Mouse (Mus musculus) cerebellum, postnatal 36 days (tissue): ENCODE measurements around the gene Tbkbp1.
A peak's percentile ranks its signal among the peaks of the same experiment; 100 is the strongest.
"Not testable (repeated sequence)": the region's sequence is repeated elsewhere in the genome, so short reads cannot be mapped to it uniquely, and the experiment has no call there.

Experiments used
- DNase-seq, 2 experiments: peaks; one replicate each; pipeline ENCODE4 v3.0.0; 2021 to 2022; ENCODE audit warnings: mixed read lengths in 2 of 2

The Tbkbp1 gene

GRCm38 (mm10) chr11:97151343-97151801 is at the start of gene Tbkbp1:
Gene Tbkbp1, minus strand, starts transcription at chr11:97151495.
- peak; percentile 64 to 69 for DNase-seq

GRCm38 (mm10) chr11:97199519-97199918 is 48.2 kb upstream of the Tbkbp1 start:
- DNase-seq = no peak

GRCm38 (mm10) chr11:97198601-97199000 is 47.3 kb upstream of the Tbkbp1 start:
- DNase-seq = peak; percentile 56 to 64

- DNase-seq = no peak
Measured at GRCm38 (mm10) chr11:97197021-97197420, 45.7 kb upstream of the Tbkbp1 start.

DNA sequence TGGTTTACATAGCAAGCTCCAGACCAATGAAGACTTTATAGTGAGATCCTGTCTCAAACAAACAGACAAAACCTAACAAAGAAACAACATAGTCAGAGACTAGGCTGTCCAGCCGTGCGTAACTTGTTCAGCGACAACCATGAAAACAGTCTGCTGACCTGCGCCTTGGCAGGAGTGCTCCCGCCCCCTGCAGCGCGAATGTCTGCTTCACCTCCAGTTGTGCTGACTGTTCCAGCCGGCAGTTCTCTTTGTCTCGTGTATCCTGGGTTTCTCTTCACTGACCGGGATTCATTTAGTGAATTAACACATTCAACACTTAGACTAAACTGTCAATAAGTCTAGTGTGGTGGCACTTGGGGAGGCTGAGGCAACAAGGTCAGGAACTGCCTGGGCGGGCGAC is 45.2 kb upstream of the Tbkbp1 start:
- no peak for DNase-seq

GRCm38 (mm10) chr11:97192621-97192951 is 41.3 kb upstream of the Tbkbp1 start:
- DNase-seq = no peak

GRCm38 (mm10) chr11:97191915-97192620 is 40.8 kb upstream of the Tbkbp1 start:
- no peak for DNase-seq

DNA sequence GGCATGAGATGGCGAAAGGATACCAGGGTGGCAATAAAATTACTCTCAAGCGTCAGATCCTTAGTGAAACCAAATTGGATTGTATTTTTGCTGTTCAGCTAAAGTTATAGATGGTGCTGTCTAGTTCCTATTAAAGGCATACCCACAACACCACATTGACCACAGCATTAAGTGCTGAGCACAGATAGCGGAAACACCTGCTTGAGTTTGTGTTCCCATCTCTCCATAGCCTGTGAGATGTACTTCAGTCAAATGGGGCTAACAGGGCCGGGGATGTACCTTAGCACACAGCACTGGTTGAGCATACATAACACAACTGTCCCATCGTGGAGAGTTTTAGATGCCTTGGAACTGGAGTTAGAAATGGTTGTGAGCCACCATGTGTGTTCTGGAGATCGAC is 39.7 kb upstream of the Tbkbp1 start:
- no peak for DNase-seq

DNA sequence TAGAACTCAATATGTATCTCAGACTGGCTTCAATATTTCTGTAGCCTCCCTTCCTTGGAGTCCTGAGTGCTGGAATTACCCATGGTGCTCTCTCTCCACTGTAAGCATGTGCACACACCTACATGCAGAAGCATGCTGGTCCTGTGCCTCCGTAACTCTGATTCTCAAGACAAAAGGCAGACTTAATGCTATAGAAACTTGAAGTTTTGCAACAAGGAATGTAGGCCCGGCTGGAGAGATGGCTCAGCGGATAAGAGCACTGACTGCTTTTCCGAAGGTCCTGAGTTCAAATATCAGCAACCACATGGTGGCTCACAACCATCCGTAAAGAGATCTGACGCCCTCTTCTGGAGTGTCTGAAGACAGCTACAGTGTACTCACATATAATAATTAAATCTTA is 38.4 kb upstream of the Tbkbp1 start:
- not testable (repeated sequence) for DNase-seq

DNA sequence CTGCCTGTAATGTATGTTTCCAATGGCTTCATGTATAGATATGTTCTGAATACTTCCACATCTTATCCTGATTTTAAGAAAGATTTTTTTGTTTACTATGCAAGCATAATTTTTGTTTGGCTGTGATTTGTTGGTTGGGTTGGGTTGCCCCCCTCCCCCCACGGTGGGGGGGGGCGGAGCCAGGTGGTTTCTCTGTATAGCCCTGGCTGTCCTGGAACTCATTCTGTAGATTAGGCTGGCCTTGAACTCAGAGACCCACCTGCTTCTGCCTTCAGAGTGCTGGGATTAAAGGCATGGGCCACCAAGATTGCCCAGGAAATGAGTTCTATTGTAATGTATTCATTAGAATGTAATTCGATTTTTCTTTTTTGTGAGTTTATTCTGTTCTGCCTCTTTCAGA is 37.9 kb upstream of the Tbkbp1 start:
- DNase-seq = no peak

DNA sequence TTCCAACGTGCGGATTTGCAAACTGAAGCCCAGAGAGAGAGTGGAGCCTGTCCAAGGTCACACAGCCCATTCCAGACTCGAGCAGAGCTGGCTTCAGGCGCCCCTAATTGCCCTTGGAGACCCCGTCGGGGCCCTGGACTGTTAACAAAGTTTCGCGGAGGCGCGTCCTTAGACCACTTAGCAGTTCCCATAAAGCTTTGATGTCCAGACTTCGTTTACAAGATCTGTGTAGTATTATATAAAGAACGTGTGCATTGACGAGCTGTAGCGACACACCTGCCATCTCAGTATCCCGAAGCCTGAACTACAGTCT is 37.3 kb upstream of the Tbkbp1 start:
- DNase-seq = no peak

DNA sequence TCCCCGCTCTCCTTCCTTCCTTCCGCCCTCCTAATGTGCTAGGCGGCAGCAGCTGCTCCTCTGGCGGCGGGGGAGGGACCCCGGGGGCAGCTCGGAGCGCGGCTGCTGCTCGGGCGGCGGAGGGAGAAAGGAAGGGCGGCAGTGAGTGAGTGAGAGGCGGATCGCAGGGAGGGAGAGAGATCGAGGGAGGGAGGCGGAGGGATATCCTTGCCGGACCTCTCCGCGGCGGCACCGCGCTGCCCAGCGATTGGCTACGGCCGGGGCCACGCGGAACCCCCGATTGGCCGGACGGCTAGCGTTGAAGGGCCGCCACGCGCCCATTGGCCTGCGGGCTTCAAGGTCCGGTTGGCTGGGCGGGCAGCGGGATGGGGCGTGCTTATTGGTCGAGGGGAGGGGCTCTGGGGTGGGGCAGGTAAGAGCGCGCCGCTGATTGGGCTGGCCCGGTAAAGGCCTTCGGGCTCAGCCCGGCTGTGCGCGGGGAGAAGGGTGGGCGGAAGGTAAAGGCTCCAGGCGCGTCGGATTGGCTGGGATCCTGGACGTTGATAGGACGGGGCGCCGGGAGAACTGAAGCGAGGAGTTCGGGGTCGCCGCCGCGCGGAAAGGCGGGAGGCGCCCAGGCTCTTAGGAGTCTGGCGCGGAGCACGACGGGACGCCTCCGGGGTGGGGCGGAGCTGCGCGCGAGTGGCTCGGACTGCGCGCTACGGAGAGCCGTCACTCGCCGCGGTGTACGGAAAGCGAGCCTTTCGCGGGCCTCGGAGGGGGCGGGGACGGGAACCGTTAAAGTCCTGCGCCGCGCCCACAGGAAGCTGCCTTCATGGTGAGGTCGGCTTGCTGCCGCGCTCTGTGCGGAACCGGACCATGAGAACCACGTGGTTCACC is 36.7 kb upstream of the Tbkbp1 start, which contains the start of gene Kpnb1:
Kpnb1 (minus strand) TSS at position 118 of the 879 bp plus-strand sequence.
- DNase-seq = peak; percentile 96 to 99

GRCm38 (mm10) chr11:97186947-97187763 is 35.9 kb upstream of the Tbkbp1 start:
- peak; percentile 97 to 99 for DNase-seq

DNA sequence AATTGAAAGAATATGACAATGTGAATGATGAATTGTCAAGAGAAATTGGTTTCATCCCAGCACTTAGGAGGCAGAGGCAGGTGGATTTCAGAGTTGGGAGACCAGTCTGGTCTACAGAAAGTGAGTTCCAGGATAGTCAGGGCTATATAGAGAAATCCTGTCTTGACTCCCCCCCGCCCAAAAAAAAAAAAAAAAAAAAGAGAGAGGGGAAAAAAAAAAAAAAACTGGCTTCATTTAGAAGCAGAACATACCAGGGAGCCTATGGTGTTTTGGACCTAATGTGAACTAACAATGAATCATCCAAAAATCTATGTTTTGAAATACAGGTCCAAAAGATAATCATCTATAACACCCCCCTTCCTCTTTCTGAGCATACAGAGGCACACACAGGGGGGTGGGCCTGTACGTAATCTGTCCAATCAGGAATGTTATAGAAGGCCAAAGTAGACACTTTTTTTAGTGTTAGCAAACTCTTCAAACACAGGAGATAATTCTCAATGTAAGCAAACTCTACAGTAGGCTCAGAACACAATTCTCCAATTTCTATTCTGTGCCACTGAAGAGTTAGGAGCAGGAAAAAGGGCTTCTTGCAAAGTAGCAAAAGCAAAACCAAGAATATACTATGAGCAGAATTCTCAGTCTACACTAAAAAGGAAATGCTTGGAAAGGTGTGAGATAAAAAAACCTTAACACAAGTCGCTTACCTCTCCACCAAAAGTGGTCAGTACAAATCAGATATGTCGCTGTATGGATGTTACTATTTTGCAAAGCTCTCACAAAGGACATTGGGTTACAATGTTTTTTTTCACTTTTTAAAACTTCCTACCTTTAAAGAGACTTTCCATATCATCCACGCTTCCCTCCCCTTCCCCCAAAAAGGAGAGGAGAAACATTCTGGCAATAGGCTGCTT is 34.7 kb upstream of the Tbkbp1 start:
- no peak for DNase-seq

GRCm38 (mm10) chr11:97184875-97185274 is 33.6 kb upstream of the Tbkbp1 start:
- DNase-seq = no peak

GRCm38 (mm10) chr11:97182446-97182845 is 31.2 kb upstream of the Tbkbp1 start:
- no peak for DNase-seq

- DNase-seq = no peak
Measured at GRCm38 (mm10) chr11:97181061-97181460, 29.8 kb upstream of the Tbkbp1 start.

DNA sequence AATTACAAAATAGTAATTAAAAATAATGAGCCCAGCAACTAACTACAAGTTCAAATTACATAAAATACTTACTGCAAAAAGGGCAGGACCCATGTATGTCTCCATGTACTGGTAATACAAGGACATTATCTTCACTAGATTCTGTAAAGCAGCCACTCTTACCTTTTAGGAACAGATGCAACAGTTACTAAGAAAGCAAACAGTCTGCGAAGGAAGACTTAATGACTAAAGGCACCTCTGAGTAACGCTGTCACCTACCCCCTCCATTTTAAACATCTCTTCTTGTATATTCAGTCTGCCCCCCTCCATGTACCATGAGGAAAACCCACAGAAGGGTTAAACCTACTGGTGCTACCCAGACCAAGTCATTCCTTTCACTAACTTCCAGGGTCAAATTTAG is 26.9 kb upstream of the Tbkbp1 start:
- DNase-seq = no peak

DNA sequence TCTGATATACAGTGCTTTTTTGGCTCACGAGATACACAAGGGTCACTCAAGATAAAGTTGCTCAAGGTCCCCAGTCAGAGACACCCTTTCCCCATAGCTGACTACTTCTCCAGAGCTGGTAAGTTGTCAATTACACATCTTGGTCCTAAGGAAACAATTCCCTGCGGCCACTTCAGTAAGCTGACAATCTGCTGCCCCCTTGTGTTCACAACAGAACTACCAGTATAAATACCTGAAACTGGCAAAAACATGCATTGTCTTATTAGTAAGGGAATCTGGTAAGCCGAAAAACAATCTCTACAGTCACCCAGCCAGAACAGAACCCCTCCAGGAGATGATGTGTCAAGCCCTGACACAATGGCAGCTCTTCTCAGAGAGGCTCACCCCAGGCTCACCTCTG is 25.6 kb upstream of the Tbkbp1 start:
- peak; percentile 42 to 70 for DNase-seq

DNA sequence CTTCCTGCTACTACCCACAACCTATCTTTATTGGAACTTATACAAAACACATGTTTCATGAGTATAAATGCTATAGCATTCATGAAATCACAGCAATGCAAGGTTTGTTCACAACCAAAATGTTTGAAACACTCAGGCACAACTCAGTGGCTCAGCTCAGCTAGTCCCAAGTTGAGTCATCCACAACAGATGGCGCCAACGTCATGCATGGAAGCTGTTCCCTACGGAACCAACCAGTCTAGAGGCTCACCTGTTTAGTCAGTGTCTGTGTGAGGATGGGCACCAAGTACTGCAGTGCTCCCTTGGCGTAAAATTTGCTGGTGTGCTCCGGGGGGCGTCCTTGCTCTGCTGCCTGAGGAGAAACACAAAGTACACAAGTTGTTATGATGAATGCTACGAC is 24.2 kb upstream of the Tbkbp1 start:
- peak; percentile 41 to 42 for DNase-seq

DNA sequence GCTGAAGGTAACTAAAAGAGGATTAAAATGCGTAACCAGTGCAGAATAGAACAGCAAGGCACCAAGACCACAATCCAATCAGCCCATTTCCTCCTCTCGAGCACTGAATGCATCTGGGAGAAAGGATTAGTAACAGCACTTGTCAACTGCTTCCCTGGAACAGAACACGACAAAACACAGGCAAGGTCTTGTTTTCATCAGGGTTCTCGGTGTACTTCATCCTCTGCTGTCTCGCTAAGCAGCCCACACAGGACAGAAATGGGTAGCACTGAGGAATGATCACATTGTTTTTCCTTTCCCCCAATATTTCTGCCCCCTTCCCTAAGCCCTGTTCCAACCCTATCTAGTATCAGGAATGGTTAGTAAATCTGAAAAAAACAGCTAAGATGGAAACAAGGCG is 9.0 kb upstream of the Tbkbp1 start:
- DNase-seq = no peak

GRCm38 (mm10) chr11:97156999-97157398 is 5.7 kb upstream of the Tbkbp1 start:
- no peak for DNase-seq
